In genomic region chr1:60173119-60173518, GRCm38 (mm10) we compare ENCODE assay signal across 33 mouse cellular contexts.
"Had no signal": no experiment of that assay in that cellular context is flagged by ENCODE, and none has a peak within 500 bp of the region (broad histone marks: within the 10 kb centered on the region; RNA-seq: fewer than 3 reads in every experiment).

No protein-coding gene starts in this region.

- DNase-seq: left cerebral cortex, postnatal 4 days; liver; liver, embryonic 13.5 days; liver, postnatal 0 days; lung, adult 18-20 months; lung, adult 2 months; lung, embryonic 14.5 days; lung, postnatal 10 days; lung, postnatal 14 days; lung, postnatal 36 days; lung, postnatal 4 days; midbrain, embryonic 14.5 days had no signal

- H3K4me2 ChIP-seq: limb, embryonic 12.5 days; limb, embryonic 13.5 days; limb, embryonic 15.5 days; liver, embryonic 11.5 days; liver, embryonic 12.5 days; liver, embryonic 13.5 days; liver, embryonic 15.5 days; lung, embryonic 14.5 days; lung, embryonic 15.5 days; midbrain, embryonic 11.5 days; midbrain, embryonic 12.5 days; midbrain, embryonic 13.5 days; midbrain, embryonic 15.5 days; neural tube, embryonic 12.5 days had no signal

- H3K4me1 ChIP-seq: limb, embryonic 10.5 days; limb, embryonic 12.5 days; limb, embryonic 13.5 days; limb, embryonic 15.5 days; liver, embryonic 12.5 days; liver, embryonic 13.5 days; liver, embryonic 15.5 days; lung, embryonic 15.5 days; megakaryocyte, embryonic 14.5 days; midbrain, embryonic 10.5 days; midbrain, embryonic 12.5 days; midbrain, embryonic 13.5 days; midbrain, embryonic 15.5 days; neural tube, embryonic 12.5 days had no signal

- H3K27ac ChIP-seq: left cerebral cortex, adult 2 months; limb, embryonic 10.5 days; limb, embryonic 12.5 days; limb, embryonic 13.5 days; limb, embryonic 15.5 days; liver, embryonic 12.5 days; liver, embryonic 13.5 days; liver, embryonic 14.5 days; liver, embryonic 15.5 days; lung, embryonic 15.5 days; macrophage; midbrain, embryonic 10.5 days; midbrain, embryonic 12.5 days; midbrain, embryonic 13.5 days; midbrain, embryonic 15.5 days; neural tube, embryonic 12.5 days had no signal

- H3K4me3 ChIP-seq: left cerebral cortex, adult 2 months; limb, embryonic 10.5 days; limb, embryonic 12.5 days; limb, embryonic 13.5 days; limb, embryonic 15.5 days; liver, embryonic 12.5 days; liver, embryonic 13.5 days; liver, embryonic 15.5 days; lung, embryonic 15.5 days; megakaryocyte, embryonic 14.5 days; midbrain, embryonic 10.5 days; midbrain, embryonic 12.5 days; midbrain, embryonic 13.5 days; midbrain, embryonic 15.5 days; myocyte; neural tube, embryonic 12.5 days had no signal

- H3K27me3 ChIP-seq: limb, embryonic 12.5 days; limb, embryonic 13.5 days; limb, embryonic 15.5 days; liver, embryonic 12.5 days; liver, embryonic 13.5 days; liver, embryonic 15.5 days; lung, embryonic 15.5 days; megakaryocyte, embryonic 14.5 days; midbrain, embryonic 12.5 days; midbrain, embryonic 13.5 days; midbrain, embryonic 15.5 days; neural tube, embryonic 12.5 days had no signal

- H3K36me3 ChIP-seq: limb, embryonic 10.5 days; limb, embryonic 12.5 days; limb, embryonic 13.5 days; limb, embryonic 15.5 days; liver, embryonic 12.5 days; liver, embryonic 13.5 days; liver, embryonic 15.5 days; lung, embryonic 15.5 days; midbrain, embryonic 10.5 days; midbrain, embryonic 12.5 days; midbrain, embryonic 13.5 days; midbrain, embryonic 15.5 days; neural tube, embryonic 12.5 days had no signal

- H3K9me3 ChIP-seq: limb, embryonic 10.5 days; limb, embryonic 12.5 days; limb, embryonic 13.5 days; limb, embryonic 15.5 days; liver, embryonic 12.5 days; liver, embryonic 13.5 days; liver, embryonic 15.5 days; lung, embryonic 15.5 days; megakaryocyte, embryonic 14.5 days; midbrain, embryonic 10.5 days; midbrain, embryonic 12.5 days; midbrain, embryonic 13.5 days; midbrain, embryonic 15.5 days; neural tube, embryonic 12.5 days had no signal

- ATAC-seq: liver, embryonic 12.5 days; liver, postnatal 0 days; lung, postnatal 0 days; midbrain, embryonic 13.5 days; midbrain, embryonic 15.5 days; midbrain, embryonic 16.5 days had no signal

- H3K9ac ChIP-seq: limb, embryonic 12.5 days; limb, embryonic 13.5 days; limb, embryonic 15.5 days; liver, embryonic 12.5 days; liver, embryonic 13.5 days; liver, embryonic 14.5 days; liver, embryonic 15.5 days; liver, postnatal 0 days; lung, embryonic 14.5 days; lung, embryonic 15.5 days; midbrain, embryonic 12.5 days; midbrain, embryonic 13.5 days; midbrain, embryonic 15.5 days; neural tube, embryonic 12.5 days had no signal
